Mouse (Mus musculus) small intestine, adult 2 months (tissue): ENCODE data around the gene Megf11.

Experiments
- CTCF ChIP-seq: fragments of 200-500 bp; IDR thresholded peaks from 2 replicates; pipeline ENCODE4 v1.5.1; 2012; ENCODE audit warnings: low read depth, mild to moderate bottlenecking, control low read depth, inconsistent platforms, low read length, moderate library complexity, mixed read lengths; ENCODE audit not compliant: insufficient replicate concordance, insufficient read length; ENCODE audit errors: extremely low read depth
- POLR2A ChIP-seq: fragments of 200-500 bp; IDR thresholded peaks from 2 replicates; pipeline ENCODE4 v1.6.1; 2012; ENCODE audit warnings: low read depth, mild to moderate bottlenecking, control low read depth, inconsistent platforms, low read length, moderate library complexity

- TF ChIP-seq CTCF (no peak), POLR2A (no peak)
Measured at GRCm38 (mm10) chr9:64696404-64696803, 311.0 kb downstream of the Megf11 start.
